8 mouse cellular contexts compared by ENCODE assay signal in the genomic region with DNA sequence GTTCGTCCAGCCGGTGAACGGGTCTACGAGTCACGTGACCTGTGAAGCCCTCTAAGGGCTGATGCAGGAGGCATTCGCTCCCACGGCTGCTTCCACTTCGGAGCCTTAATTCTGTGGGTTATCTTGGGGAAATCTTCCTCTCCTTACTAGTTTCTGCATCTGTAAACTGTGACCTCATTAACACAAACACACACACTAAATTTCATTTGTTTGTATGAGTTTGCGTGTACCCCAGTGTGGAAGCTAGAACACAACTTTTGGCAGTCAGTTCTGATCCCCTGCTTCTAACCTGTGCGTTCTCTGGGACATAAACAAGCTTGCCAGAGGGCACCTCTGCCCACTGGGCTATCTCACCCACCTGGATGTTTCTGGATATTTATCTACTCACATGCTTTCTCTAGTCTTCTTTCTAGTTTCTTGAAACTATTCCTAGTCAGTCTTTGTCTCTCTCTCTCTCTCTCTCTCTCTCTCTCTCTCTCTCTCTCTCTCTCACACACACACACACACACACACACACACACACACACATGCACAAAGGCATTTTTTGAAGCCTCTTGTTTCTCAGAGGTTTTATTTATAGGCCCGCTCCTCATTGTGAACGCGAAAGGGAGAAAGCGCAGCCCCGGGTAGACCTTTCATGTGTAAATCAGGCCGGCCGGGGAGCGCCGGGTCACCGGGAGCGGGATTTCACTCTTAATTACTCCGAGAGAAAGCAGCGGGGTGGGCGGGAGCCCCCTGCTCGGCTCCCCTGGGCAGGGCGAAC. TPM values are rescaled to one million over a fixed set of nuclear protein-coding genes. Genes with fewer than 3 reads are reported as not detected.
A peak's percentile ranks its signal among the peaks of the same experiment; 100 is the strongest.
DNase-seq lines count a peak whose midpoint lies in the region; ATAC-seq lines count a peak whose summit lies in the region.

No protein-coding gene starts in this region.

- peak overlapping the region; percentile 75 for H3K9ac ChIP-seq in heart, embryonic 12.5 days
- H3K9ac ChIP-seq in midbrain, embryonic 15.5 days: 0 out of 2 replicates have a peak overlapping the region, but pooled peaks have one; percentile 37

- no peak overlapping the region for H3K27ac ChIP-seq in heart, embryonic 12.5 days (ENCODE audit: poor library complexity, severe bottlenecking)
- peak overlapping the region; percentile 92 for H3K27ac ChIP-seq in hindbrain, embryonic 10.5 days
- H3K27ac ChIP-seq in midbrain, embryonic 15.5 days: peak overlapping the region; percentile 77

- peaks cover 13% of the 10 kb centered on the region for H3K27me3 ChIP-seq in heart, embryonic 12.5 days (replicated peaks)
- H3K27me3 ChIP-seq in hindbrain, embryonic 10.5 days (ENCODE audit: insufficient read depth, poor library complexity, severe bottlenecking): no peaks in the 10 kb centered on the region
- H3K27me3 ChIP-seq in midbrain, embryonic 15.5 days (replicated peaks): no peaks in the 10 kb centered on the region

- peak overlapping the region; percentile 82 for H3K4me2 ChIP-seq in heart, embryonic 12.5 days
- H3K4me2 ChIP-seq in midbrain, embryonic 15.5 days: peak overlapping the region; percentile 71

- H3K36me3 ChIP-seq in heart, embryonic 12.5 days: no peaks in the 10 kb centered on the region
- no peaks in the 10 kb centered on the region for H3K36me3 ChIP-seq in hindbrain, embryonic 10.5 days
- no peaks in the 10 kb centered on the region for H3K36me3 ChIP-seq in midbrain, embryonic 15.5 days (replicated peaks)

- 20% methylated on average over 26 of the region's 26 CpGs for WGBS in heart, embryonic 12.5 days
- 9% methylated on average over 26 of the region's 26 CpGs for WGBS in hindbrain, embryonic 10.5 days
- WGBS in midbrain, embryonic 15.5 days: 4% methylated on average over 26 of the region's 26 CpGs

- no peaks in the 10 kb centered on the region for H3K9me3 ChIP-seq in heart, embryonic 12.5 days (replicated peaks)
- no peaks in the 10 kb centered on the region for H3K9me3 ChIP-seq in hindbrain, embryonic 10.5 days
- no peaks in the 10 kb centered on the region for H3K9me3 ChIP-seq in midbrain, embryonic 15.5 days

- H3K4me3 ChIP-seq in heart, embryonic 12.5 days: peak overlapping the region; percentile 46
- H3K4me3 ChIP-seq in hindbrain, embryonic 10.5 days: peak overlapping the region; percentile 39
- peak overlapping the region; percentile 32 for H3K4me3 ChIP-seq in midbrain, embryonic 15.5 days

- intact Hi-C loops in heart, postnatal 36 days (cut with DNase I): no loop called here

- DNase-seq in heart, postnatal 36 days: no peak
- peak; percentile 89 for DNase-seq in ES-CJ7 (ENCODE audit: low read depth, low spot score)
- DNase-seq in hindbrain, embryonic 10.5 days (ENCODE audit: low spot score): peak; percentile 89
- no peak for DNase-seq in gastrocnemius, adult 8-10 months (ENCODE audit: low spot score in 2 of 2)
- no peak for DNase-seq in ovary, postnatal 10 days (ENCODE audit: low spot score)
- no peak for DNase-seq in lung, postnatal 10 days

- peaks cover 4% of the 10 kb centered on the region; the same call in 1 of the 2 replicates for H3K4me1 ChIP-seq in heart, embryonic 12.5 days (replicated peaks)
- H3K4me1 ChIP-seq in hindbrain, embryonic 10.5 days (replicated peaks): peaks cover 35% of the 10 kb centered on the region
- peaks cover 12% of the 10 kb centered on the region for H3K4me1 ChIP-seq in midbrain, embryonic 15.5 days

- no peak for ATAC-seq in heart, embryonic 12.5 days (ENCODE audit: insufficient number of reproducible peaks, low FRiP score)
- ATAC-seq in midbrain, embryonic 15.5 days (replicated peaks): peak; percentile 76

RNA-seq across cellular contexts. Expression of a gene that starts 24.8 kb away (rescaled TPM):
- 1,284 and 1,325 TPM in 2 replicates for polyA plus RNA-seq in heart, embryonic 12.5 days (2016; fragmentation: Nextera tagmentation; extraction: Ambion mirVana)
- total RNA-seq in heart, postnatal 36 days (2021): 100 to 1,000 TPM; 253 to 261 TPM
- 875 and 1,016 TPM in 2 replicates for polyA plus RNA-seq in hindbrain, embryonic 10.5 days (2016; fragmentation: Nextera tagmentation; extraction: Ambion mirVana)
- polyA plus RNA-seq in midbrain, embryonic 15.5 days (2015; fragmentation: Nextera tagmentation; extraction: Ambion mirVana): 1,062 and 1,092 TPM in 2 replicates
- 10 to 100 TPM; 35.3 to 49.8 (median 42.5) TPM for total RNA-seq in gastrocnemius, adult 8-10 months (2022)

RNA-seq across cellular contexts. Expression of a gene that starts 32.6 kb away (rescaled TPM):
- 38.1 and 38.8 TPM in 2 replicates for polyA plus RNA-seq in heart, embryonic 12.5 days (2016; fragmentation: Nextera tagmentation; extraction: Ambion mirVana)
- total RNA-seq in heart, postnatal 36 days (2021): 10 to 100 TPM; 22.8 to 27.6 TPM
- 56.3 and 57.2 TPM in 2 replicates for polyA plus RNA-seq in hindbrain, embryonic 10.5 days (2016; fragmentation: Nextera tagmentation; extraction: Ambion mirVana)
- polyA plus RNA-seq in midbrain, embryonic 15.5 days (2015; fragmentation: Nextera tagmentation; extraction: Ambion mirVana): 49.3 and 49.6 TPM in 2 replicates
- total RNA-seq in gastrocnemius, adult 8-10 months (2022): 10 to 100 TPM; 18.9 to 23.7 (median 20.1) TPM

RNA-seq across cellular contexts. Expression of a gene that starts 32.6 kb away (rescaled TPM):
- 24.2 and 26.1 TPM in 2 replicates for polyA plus RNA-seq in heart, embryonic 12.5 days (2016; fragmentation: Nextera tagmentation; extraction: Ambion mirVana)
- 10 to 100 TPM; 17.6 to 18.6 TPM for total RNA-seq in heart, postnatal 36 days (2021)
- 35.6 and 41.2 TPM in 2 replicates for polyA plus RNA-seq in hindbrain, embryonic 10.5 days (2016; fragmentation: Nextera tagmentation; extraction: Ambion mirVana)
- polyA plus RNA-seq in midbrain, embryonic 15.5 days (2015; fragmentation: Nextera tagmentation; extraction: Ambion mirVana): 35.6 and 39.4 TPM in 2 replicates
- 10 to 100 TPM; 22.8 to 25.6 (median 24.4) TPM for total RNA-seq in gastrocnemius, adult 8-10 months (2022)

RNA-seq across cellular contexts. Expression of a gene that starts 46.6 kb away (rescaled TPM):
- 147 and 160 TPM in 2 replicates for polyA plus RNA-seq in heart, embryonic 12.5 days (2016; fragmentation: Nextera tagmentation; extraction: Ambion mirVana)
- 10 to 100 TPM; 16.0 to 18.1 TPM for total RNA-seq in heart, postnatal 36 days (2021)
- polyA plus RNA-seq in hindbrain, embryonic 10.5 days (2016; fragmentation: Nextera tagmentation; extraction: Ambion mirVana): 383 and 387 TPM in 2 replicates
- 142 and 146 TPM in 2 replicates for polyA plus RNA-seq in midbrain, embryonic 15.5 days (2015; fragmentation: Nextera tagmentation; extraction: Ambion mirVana)
- total RNA-seq in gastrocnemius, adult 8-10 months (2022): 10 to 100 TPM in 3 of 4 experiments, 1 to 10 TPM in 1; 8.6 to 13.1 (median 11.5) TPM

RNA-seq across cellular contexts. Expression of a gene that starts 55.8 kb away (rescaled TPM):
- polyA plus RNA-seq in heart, embryonic 12.5 days (2016; fragmentation: Nextera tagmentation; extraction: Ambion mirVana): 6.7 and 6.8 TPM in 2 replicates
- 1 to 10 TPM in 1 of 2 experiments, under 1 TPM in 1; 0.92 to 1.2 TPM for total RNA-seq in heart, postnatal 36 days (2021)
- polyA plus RNA-seq in hindbrain, embryonic 10.5 days (2016; fragmentation: Nextera tagmentation; extraction: Ambion mirVana): 167 and 222 TPM in 2 replicates
- 65.9 and 66.3 TPM in 2 replicates for polyA plus RNA-seq in midbrain, embryonic 15.5 days (2015; fragmentation: Nextera tagmentation; extraction: Ambion mirVana)
- under 1 TPM in 2 of 4 experiments, not detected in 2; 0.19 to 0.27 TPM for total RNA-seq in gastrocnemius, adult 8-10 months (2022)

Comparison
In these comparisons a context has a peak if more than half of its experiments do, and no peak if none do; other contexts are left out.
1. DNase-seq: peak in ES-CJ7 (single experiment) and hindbrain, embryonic 10.5 days (single experiment); none in heart, postnatal 36 days (0 of 2), gastrocnemius, adult 8-10 months (0 of 2), ovary, postnatal 10 days (single experiment) and lung, postnatal 10 days (single experiment).
2. Peak in every context shown above with its lines, with median percentiles within 50 percentile points of each other: H3K4me3 ChIP-seq.